Mouse (Mus musculus) stomach, postnatal 0 days (tissue): ENCODE data around the gene Acadvl. TPM values are rescaled to one million over a fixed set of nuclear protein-coding genes. Genes with fewer than 3 reads are reported as not detected.

Source experiments
- ATAC-seq: fragments of 200-750 bp; cut with Nextera tagmentation; 2 replicates; pipeline ENCODE4 v1.8.0; 2017; ENCODE audit not compliant: low FRiP score, low TSS enrichment
- DNase-seq: peaks from one replicate; pipeline ENCODE4 v3.0.0-alpha.2; 2016; ENCODE audit warnings: low spot score
- H3K27ac ChIP-seq: fragments of 300-500 bp; sonication (generic); replicated peaks from 2 replicates; pipeline ENCODE4 v1.5.1; 2014; ENCODE audit warnings: mild to moderate bottlenecking, control low read depth
- H3K27me3 ChIP-seq: fragments of 300-500 bp; sonication (generic); 2 replicates; pipeline ENCODE4 v1.6.1; 2014; ENCODE audit warnings: low read length; ENCODE audit not compliant: control insufficient read depth, insufficient read depth
- H3K36me3 ChIP-seq: fragments of 300-500 bp; sonication (generic); 2 replicates; pipeline ENCODE4 v1.6.1; 2014; ENCODE audit warnings: low read length, mixed read lengths; ENCODE audit not compliant: control insufficient read depth, insufficient read depth
- H3K4me1 ChIP-seq: fragments of 300-500 bp; sonication (generic); replicated peaks from 2 replicates; pipeline ENCODE4 v1.6.1; 2014; ENCODE audit warnings: antibody characterized with exemption; ENCODE audit not compliant: control insufficient read depth, insufficient read depth
- H3K4me2 ChIP-seq: fragments of 300-500 bp; sonication (generic); replicated peaks from 2 replicates; pipeline ENCODE4 v1.6.1; 2014; ENCODE audit warnings: low read depth, mild to moderate bottlenecking, control low read depth, moderate library complexity
- H3K4me3 ChIP-seq: fragments of 300-500 bp; sonication (generic); 2 replicates; pipeline ENCODE4 v1.5.1; 2014; ENCODE audit warnings: low read depth, low read length, control low read depth
- H3K9ac ChIP-seq: fragments of 300-500 bp; sonication (generic); 2 replicates; pipeline ENCODE4 v1.6.1; 2014; ENCODE audit warnings: mild to moderate bottlenecking, low read length, control low read depth, mixed read lengths
- H3K9me3 ChIP-seq: fragments of 300-500 bp; sonication (generic); 2 replicates; pipeline ENCODE4 v1.6.1; 2016; ENCODE audit warnings: low read length; ENCODE audit not compliant: control insufficient read depth
- CTCF ChIP-seq: IDR thresholded peaks from 2 replicates; pipeline ENCODE4 v1.5.1; 2016; ENCODE audit warnings: antibody characterized with exemption, low read depth, mild to moderate bottlenecking, moderate library complexity
- EP300 ChIP-seq: optimal IDR thresholded peaks from 2 replicates; pipeline ENCODE3; 2016; ENCODE audit warnings: antibody characterized with exemption
- WGBS: fragments of 180-500 bp; shearing (Covaris S2); extraction: QIAGEN DNeasy Blood & Tissue Kit; methylation state at CpG from one replicate; pipeline ENCODE4 v1.1.7; 2014; 5-methylcytosine and 5-hydroxymethylcytosine counted together
- polyA plus RNA-seq: library from polyadenylated mRNA; unstranded; fragments of >200 nt; fragmentation: Nextera tagmentation; extraction: Ambion mirVana; gene quantifications from 2 replicates; pipeline ENCODE4 v1.2.1, GENCODE M21; 2015

Acadvl gene
- polyA plus RNA-seq, 1 experiment from 2014 or later: 143 TPM

GRCm38 (mm10) chr11:69998567-69999491 is 16.4 kb downstream of the Acadvl start:
- DNase-seq (no peak), ATAC-seq (no peak)
- Histone ChIP-seq H3K27ac (no peak overlapping the region), H3K4me3 (no peak overlapping the region), H3K9ac (no peak overlapping the region), H3K27me3 (no peaks in the 10 kb centered on the region), H3K9me3 (no peaks in the 10 kb centered on the region), H3K36me3 (peaks cover 20% of the 10 kb centered on the region), H3K4me2 (no peak overlapping the region), H3K4me1 (no peaks in the 10 kb centered on the region)
- 89% methylated on average over 27 of the region's 27 CpGs for WGBS
- TF ChIP-seq EP300: no peak
- TF ChIP-seq CTCF: peak; percentile 55

- DNase-seq (peak; percentile 97), ATAC-seq (peak; percentile 69)
- Histone ChIP-seq H3K36me3 (peaks cover 20% of the 10 kb centered on the region), H3K9ac (peak overlapping the region; percentile 90), H3K9me3 (no peaks in the 10 kb centered on the region), H3K27me3 (no peaks in the 10 kb centered on the region), H3K4me1 (no peaks in the 10 kb centered on the region; the same call in 1 of the 2 replicates), H3K27ac (peak overlapping the region; percentile 98), H3K4me2 (peak overlapping the region; percentile 69), H3K4me3 (peak overlapping the region; percentile 92)
- under 1% methylated on average over 29 of the region's 44 CpGs for WGBS
- no peak for TF ChIP-seq CTCF
- TF ChIP-seq EP300: no peak
Observed at GRCm38 (mm10) chr11:69997070-69997509, 18.1 kb downstream of the Acadvl start.

GRCm38 (mm10) chr11:69996161-69997061 is 18.8 kb downstream of the Acadvl start:
- peaks cover 20% of the 10 kb centered on the region for H3K36me3 ChIP-seq
- no peaks in the 10 kb centered on the region for H3K9me3 ChIP-seq
- under 1% methylated on average over 55 of the region's 66 CpGs for WGBS
- no peaks in the 10 kb centered on the region; the same call in 1 of the 2 replicates for H3K4me1 ChIP-seq
- H3K27me3 ChIP-seq: no peaks in the 10 kb centered on the region
- peak overlapping the region; percentile 98 for H3K27ac ChIP-seq
- peak overlapping the region; percentile 69 for H3K4me2 ChIP-seq
- ATAC-seq (peak; percentile 0; the same call in 1 of the 2 replicates), DNase-seq (peak; percentile 76)
- peak overlapping the region; percentile 90 for H3K9ac ChIP-seq
- TF ChIP-seq EP300 (no peak), CTCF (no peak)
- H3K4me3 ChIP-seq: peak overlapping the region; percentile 92

- ATAC-seq: peak; percentile 85
- WGBS: under 1% methylated on average over 29 of the region's 36 CpGs
- TF ChIP-seq EP300: peak; percentile 74
- peak; percentile 70 for TF ChIP-seq CTCF
Observed at GRCm38 (mm10) chr11:69995391-69995960, 19.7 kb downstream of the Acadvl start, which contains the start of gene Phf23. Phf23 (plus strand) TSS chr11:69995777.

GRCm38 (mm10) chr11:69994401-69995090 is 20.7 kb downstream of the Acadvl start:
- Histone ChIP-seq H3K4me2 (no peak overlapping the region), H3K27me3 (no peaks in the 10 kb centered on the region), H3K9me3 (no peaks in the 10 kb centered on the region), H3K9ac (no peak overlapping the region), H3K4me3 (no peak overlapping the region), H3K4me1 (no peaks in the 10 kb centered on the region; the same call in 1 of the 2 replicates), H3K27ac (no peak overlapping the region), H3K36me3 (peaks cover 20% of the 10 kb centered on the region)
- TF ChIP-seq EP300 (no peak), CTCF (peak; percentile 36; the same call in 1 of the 2 replicates)
- DNase-seq (no peak), ATAC-seq (no peak)
- WGBS: 80% methylated on average over 11 of the region's 11 CpGs

More at GRCm38 (mm10) chr11:69995391-69995960, 19.7 kb downstream of the Acadvl start, which contains the start of gene Phf23:
- Histone ChIP-seq H3K4me1 (no peaks in the 10 kb centered on the region; the same call in 1 of the 2 replicates), H3K27me3 (no peaks in the 10 kb centered on the region), H3K9me3 (no peaks in the 10 kb centered on the region), H3K27ac (peak within 1 kb of the TSS; percentile 98), H3K36me3 (peaks cover 20% of the 10 kb centered on the region), H3K4me2 (peak within 1 kb of the TSS; percentile 69), H3K4me3 (peak within 1 kb of the TSS; percentile 92), H3K9ac (peak within 1 kb of the TSS; percentile 90)
- DNase-seq: peak; percentile 99
